Comparison of ENCODE assay signal across 8 mouse cellular contexts in genomic region chr2:128408718-128409117, GRCm38 (mm10).
DNase-seq lines count a peak whose midpoint lies in the region; ATAC-seq and TF ChIP-seq lines count a peak whose summit lies in the region.

No protein-coding gene starts in this region.

- H3ac ChIP-seq in myocyte (ENCODE audit: control insufficient read depth, insufficient read length), result no peak overlapping the region

- H3K9ac ChIP-seq in heart, postnatal 0 days (replicated peaks; ENCODE audit: low read depth, low read length), result no peak overlapping the region
- no peak overlapping the region for H3K9ac ChIP-seq in midbrain, embryonic 13.5 days (replicated peaks)

- H3K27me3 ChIP-seq in kidney, adult 2 months (replicated peaks; ENCODE audit: control insufficient read depth, insufficient read depth, low read length), result no peaks in the 10 kb centered on the region
- no peaks in the 10 kb centered on the region for H3K27me3 ChIP-seq in heart, postnatal 0 days (ENCODE audit: control insufficient read depth, insufficient read depth, low read length)
- H3K27me3 ChIP-seq in myocyte (ENCODE audit: control insufficient read depth, insufficient read depth, insufficient read length), result no peaks in the 10 kb centered on the region
- H3K27me3 ChIP-seq in midbrain, embryonic 13.5 days, result no peaks in the 10 kb centered on the region

- no peak for TF ChIP-seq EP300 in heart, postnatal 0 days (IDR thresholded peaks at IDR 0.05; ENCODE audit: low read depth)

- WGBS in kidney, adult 2 months, result 52% methylated on average over 6 of the region's 6 CpGs
- WGBS in heart, postnatal 0 days, result 37% methylated on average over 6 of the region's 6 CpGs
- 36% methylated on average over 6 of the region's 6 CpGs for WGBS in midbrain, embryonic 13.5 days

- no peak for DNase-seq in kidney, adult 2 months
- DNase-seq in kidney, adult 11 months, result no peak
- DNase-seq in CD4-positive helper T cell, adult 2 months (ENCODE audit: low read depth, low spot score), result peak; percentile 54
- DNase-seq in adrenal gland, adult (ENCODE audit: inconsistent age in 2 of 2, low spot score in 1 of 2), result peak; percentile 49 to 78
- DNase-seq in heart, postnatal 0 days (ENCODE audit: low spot score), result peak; percentile 45

- TF ChIP-seq POLR2A in kidney, adult 2 months (IDR thresholded peaks at IDR 0.05; ENCODE audit: low read depth, low read length), result no peak
- TF ChIP-seq POLR2A in myocyte (IDR thresholded peaks at IDR 0.05; ENCODE audit: insufficient read length, low read depth), result no peak

- no peaks in the 10 kb centered on the region for H3K4me1 ChIP-seq in kidney, adult 2 months (ENCODE audit: control insufficient read depth, insufficient read depth, low read length)
- peaks cover 9% of the 10 kb centered on the region; the same call in 1 of the 2 replicates for H3K4me1 ChIP-seq in heart, postnatal 0 days (ENCODE audit: control insufficient read depth, insufficient read depth)
- H3K4me1 ChIP-seq in midbrain, embryonic 13.5 days (replicated peaks), result peaks cover 5% of the 10 kb centered on the region

- TF ChIP-seq CTCF in kidney, adult 2 months (conservative IDR thresholded peaks at IDR 0.05; ENCODE audit: insufficient read depth, insufficient read length, low read depth, low read length), result peak; percentile 52
- TF ChIP-seq CTCF in heart, postnatal 0 days (IDR thresholded peaks at IDR 0.05; ENCODE audit: low read depth), result peak; percentile 67

- peaks cover 100% of the 10 kb centered on the region for H3K79me2 ChIP-seq in myocyte (ENCODE audit: control insufficient read depth, insufficient read depth)

- no peak; the same call in 1 of the 2 replicates for ATAC-seq in heart, postnatal 0 days (ENCODE audit: insufficient read depth, low read depth)
- ATAC-seq in monocyte, adult 5-6 weeks (replicated peaks; ENCODE audit: insufficient number of reproducible peaks, low FRiP score, low TSS enrichment, poor library complexity, severe bottlenecking), result no peak
- ATAC-seq in midbrain, embryonic 13.5 days, result no peak

- H3K4me3 ChIP-seq in kidney, adult 2 months (ENCODE audit: insufficient read depth, low read depth, low read length), result no peak overlapping the region
- no peak overlapping the region for H3K4me3 ChIP-seq in heart, postnatal 0 days (ENCODE audit: low read depth, low read length)
- no peak overlapping the region for H3K4me3 ChIP-seq in myocyte
- no peak overlapping the region for H3K4me3 ChIP-seq in midbrain, embryonic 13.5 days (replicated peaks)

- no peak overlapping the region for H3K4me2 ChIP-seq in heart, postnatal 0 days (ENCODE audit: low read depth, low read length)
- H3K4me2 ChIP-seq in myocyte (ENCODE audit: low read depth), result peak overlapping the region; percentile 16
- no peak overlapping the region for H3K4me2 ChIP-seq in midbrain, embryonic 13.5 days (replicated peaks)

- H3K9me3 ChIP-seq in heart, postnatal 0 days (replicated peaks; ENCODE audit: control insufficient read depth, low read length), result no peaks in the 10 kb centered on the region
- no peaks in the 10 kb centered on the region for H3K9me3 ChIP-seq in midbrain, embryonic 13.5 days

- H3K27ac ChIP-seq in kidney, adult 2 months (ENCODE audit: insufficient read depth, low read depth, low read length), result no peak overlapping the region
- no peak overlapping the region for H3K27ac ChIP-seq in heart, postnatal 0 days (ENCODE audit: low read depth)
- no peak overlapping the region for H3K27ac ChIP-seq in midbrain, embryonic 13.5 days

- H3K36me3 ChIP-seq in kidney, adult 2 months (ENCODE audit: control insufficient read depth, insufficient read depth, low read length), result no peaks in the 10 kb centered on the region
- H3K36me3 ChIP-seq in heart, postnatal 0 days (replicated peaks; ENCODE audit: control insufficient read depth, insufficient read depth, low read length), result no peaks in the 10 kb centered on the region
- H3K36me3 ChIP-seq in myocyte (ENCODE audit: control insufficient read depth, insufficient read depth), result peaks cover 9% of the 10 kb centered on the region
- no peaks in the 10 kb centered on the region for H3K36me3 ChIP-seq in midbrain, embryonic 13.5 days

TF ChIP-seq in myocyte, 11 proteins besides CTCF, POLR2A, EP300 and RAD21:
- no peak for TF ChIP-seq MYOG (IDR thresholded peaks at IDR 0.05; ENCODE audit: control insufficient read depth in 1 of 3, insufficient read depth in 1 of 3, insufficient read length in 2 of 3, low read depth in 2 of 3)
- TF ChIP-seq MAX (IDR thresholded peaks at IDR 0.05; ENCODE audit: low read depth), result no peak
- no peak for TF ChIP-seq SRF (IDR thresholded peaks at IDR 0.05; ENCODE audit: control insufficient read depth, insufficient read length, low read depth)
- TF ChIP-seq TCF12 (IDR thresholded peaks at IDR 0.05; ENCODE audit: insufficient read depth, poor library complexity, severe bottlenecking), result no peak
- no peak for TF ChIP-seq USF1 (IDR thresholded peaks at IDR 0.05; ENCODE audit: low read depth)
- TF ChIP-seq CEBPB (IDR thresholded peaks at IDR 0.05; ENCODE audit: insufficient read depth, poor library complexity, severe bottlenecking), result no peak
- no peak for TF ChIP-seq MYOD1 (IDR thresholded peaks at IDR 0.05; ENCODE audit: control insufficient read depth in 1 of 3, insufficient read length in 2 of 3, low read depth in 2 of 3)
- no peak for TF ChIP-seq POLR2AphosphoS2 (IDR thresholded peaks at IDR 0.05; ENCODE audit: insufficient read length, low read depth)
- no peak for TF ChIP-seq REST (IDR thresholded peaks at IDR 0.05; ENCODE audit: insufficient read depth, insufficient read length)
- TF ChIP-seq E2F4 (IDR thresholded peaks at IDR 0.05; ENCODE audit: insufficient read depth), result no peak
- TF ChIP-seq TCF3 (IDR thresholded peaks at IDR 0.05; ENCODE audit: insufficient read length, low read depth), result no peak
TF ChIP-seq in myocyte: peak in this region for 0.

Comparison
In these comparisons a context has a peak if more than half of its experiments do, and no peak if none do; other contexts are left out.
1. DNase-seq: peak in CD4-positive helper T cell, adult 2 months (single experiment), adrenal gland, adult (2 of 2) and heart, postnatal 0 days (single experiment); none in kidney, adult 2 months (single experiment) and kidney, adult 11 months (single experiment).